Mouse (Mus musculus) liver, embryonic 11.5 days (tissue): Measurements from ENCODE around the gene Zfp59. TPM values are rescaled to one million over a fixed set of nuclear protein-coding genes. Genes with fewer than 3 reads are reported as not detected.
"Not testable (repeated sequence)": the region's sequence is repeated elsewhere in the genome, so short reads cannot be mapped to it uniquely, and the experiment has no call there.

Source experiments
- ATAC-seq: fragments of 200-750 bp; cut with Nextera tagmentation; replicated peaks from 2 replicates; pipeline ENCODE4 v1.8.0; 2017; ENCODE audit warnings: moderate number of reproducible peaks, mild to moderate bottlenecking, moderate TSS enrichment, moderate library complexity; ENCODE audit not compliant: low FRiP score
- DNase-seq: peaks from one replicate; pipeline ENCODE4 v3.0.0-alpha.2; 2017; ENCODE audit warnings: low spot score
- H3K27ac ChIP-seq: fragments of 300-500 bp; sonication (generic); 2 replicates; pipeline ENCODE4 v1.5.1; 2014; ENCODE audit warnings: mild to moderate bottlenecking, low read depth, low read length, control low read depth
- H3K27me3 ChIP-seq: fragments of 300-500 bp; sonication (generic); replicated peaks from 2 replicates; pipeline ENCODE4 v1.6.1; 2014; ENCODE audit warnings: low read length, mixed read lengths; ENCODE audit not compliant: control insufficient read depth, insufficient read depth
- H3K36me3 ChIP-seq: fragments of 300-500 bp; sonication (generic); 2 replicates; pipeline ENCODE4 v1.6.1; 2014; ENCODE audit warnings: mild to moderate bottlenecking, low read length, moderate library complexity, mixed read lengths; ENCODE audit not compliant: control insufficient read depth, insufficient read depth
- H3K4me1 ChIP-seq: fragments of 300-500 bp; sonication (generic); replicated peaks from 2 replicates; pipeline ENCODE4 v1.6.1; 2014; ENCODE audit warnings: low read length, mixed read lengths; ENCODE audit not compliant: control insufficient read depth, insufficient read depth
- H3K4me2 ChIP-seq: fragments of 300-500 bp; sonication (generic); 2 replicates; pipeline ENCODE4 v1.6.1; 2014; ENCODE audit warnings: mild to moderate bottlenecking, control low read depth, moderate library complexity
- H3K4me3 ChIP-seq: fragments of 300-500 bp; sonication (generic); 2 replicates; pipeline ENCODE4 v1.5.1; 2014; ENCODE audit warnings: low read depth, low read length, control low read depth
- H3K9ac ChIP-seq: fragments of 300-500 bp; sonication (generic); 2 replicates; pipeline ENCODE4 v1.6.1; 2014; ENCODE audit warnings: low read depth, low read length, control low read depth
- H3K9me3 ChIP-seq: fragments of 300-500 bp; sonication (generic); 2 replicates; pipeline ENCODE4 v1.6.1; 2016; ENCODE audit warnings: low read length, inconsistent platforms, mixed read lengths; ENCODE audit not compliant: control insufficient read depth
- WGBS: fragments of 180-500 bp; shearing (Covaris S2); extraction: QIAGEN DNeasy Blood & Tissue Kit; methylation state at CpG from one replicate; pipeline ENCODE4 v1.1.7; 2014; 5-methylcytosine and 5-hydroxymethylcytosine counted together
- polyA plus RNA-seq: library from polyadenylated mRNA; unstranded; fragments of >200 nt; fragmentation: Nextera tagmentation; extraction: Ambion mirVana; gene quantifications from 2 replicates; pipeline ENCODE4 v1.2.1, GENCODE M21; 2014

Zfp59 gene
- polyA plus RNA-seq, 1 experiment from 2014 or later, result 4.6 TPM

DNA sequence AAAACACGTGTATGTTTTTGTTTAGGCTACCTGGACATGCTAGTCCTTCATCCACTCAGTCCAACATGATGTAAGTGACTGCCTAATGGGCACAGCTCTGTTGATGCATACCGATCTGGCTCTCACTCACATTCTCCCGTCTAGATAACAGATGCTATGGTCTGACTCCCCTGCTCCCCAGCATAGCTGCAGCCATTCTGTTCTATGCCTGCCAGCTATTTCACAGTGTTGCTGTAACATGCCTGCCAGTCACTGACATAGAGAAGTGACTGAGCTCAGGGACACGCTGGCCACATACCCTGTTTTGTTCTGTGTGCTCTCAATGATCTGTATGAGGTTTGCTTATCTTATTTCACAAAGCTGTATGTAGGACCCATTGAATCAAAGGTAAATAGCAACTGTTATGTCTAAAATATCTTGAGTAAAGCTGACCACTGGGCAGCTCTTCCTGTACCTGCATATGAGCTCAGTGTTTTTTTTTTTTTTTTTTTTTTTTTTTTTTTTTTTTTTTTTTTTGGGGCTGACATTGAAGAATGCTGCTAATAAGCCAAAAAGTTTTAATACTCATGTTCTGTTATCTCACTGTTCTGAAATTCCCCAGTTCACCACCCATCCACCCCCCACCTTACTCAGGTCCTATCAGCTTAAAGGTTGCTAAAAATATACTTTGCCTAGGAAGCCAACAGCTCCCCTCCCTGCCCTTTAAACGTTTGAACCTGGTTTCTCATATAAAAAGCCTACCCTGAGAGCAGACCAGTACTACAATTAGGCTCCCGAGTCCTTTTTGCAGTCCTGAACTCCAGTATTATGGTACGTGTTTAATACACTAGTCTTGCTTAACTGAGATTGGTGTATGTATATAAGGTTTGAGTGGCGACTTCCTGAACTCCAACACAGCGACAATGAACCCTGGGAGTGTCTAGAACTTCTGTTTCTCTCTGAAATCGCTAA is 21.2 kb downstream of the Zfp59 start:
- WGBS, result 21% methylated on average over 10 of the region's 10 CpGs
- DNase-seq (peak; percentile 38), ATAC-seq (peak; percentile 42)
- peak overlapping the region; percentile 55 for H3K4me3 ChIP-seq
- H3K9me3 ChIP-seq, result no peaks in the 10 kb centered on the region
- peak overlapping the region; percentile 92 for H3K4me2 ChIP-seq
- H3K4me1 ChIP-seq, result peaks cover 7% of the 10 kb centered on the region
- H3K36me3 ChIP-seq, result peaks cover 4% of the 10 kb centered on the region; the same call in 1 of the 2 replicates
- H3K27ac ChIP-seq, result peak overlapping the region; percentile 55
- no peaks in the 10 kb centered on the region for H3K27me3 ChIP-seq
- H3K9ac ChIP-seq, result peak overlapping the region; percentile 74

DNA sequence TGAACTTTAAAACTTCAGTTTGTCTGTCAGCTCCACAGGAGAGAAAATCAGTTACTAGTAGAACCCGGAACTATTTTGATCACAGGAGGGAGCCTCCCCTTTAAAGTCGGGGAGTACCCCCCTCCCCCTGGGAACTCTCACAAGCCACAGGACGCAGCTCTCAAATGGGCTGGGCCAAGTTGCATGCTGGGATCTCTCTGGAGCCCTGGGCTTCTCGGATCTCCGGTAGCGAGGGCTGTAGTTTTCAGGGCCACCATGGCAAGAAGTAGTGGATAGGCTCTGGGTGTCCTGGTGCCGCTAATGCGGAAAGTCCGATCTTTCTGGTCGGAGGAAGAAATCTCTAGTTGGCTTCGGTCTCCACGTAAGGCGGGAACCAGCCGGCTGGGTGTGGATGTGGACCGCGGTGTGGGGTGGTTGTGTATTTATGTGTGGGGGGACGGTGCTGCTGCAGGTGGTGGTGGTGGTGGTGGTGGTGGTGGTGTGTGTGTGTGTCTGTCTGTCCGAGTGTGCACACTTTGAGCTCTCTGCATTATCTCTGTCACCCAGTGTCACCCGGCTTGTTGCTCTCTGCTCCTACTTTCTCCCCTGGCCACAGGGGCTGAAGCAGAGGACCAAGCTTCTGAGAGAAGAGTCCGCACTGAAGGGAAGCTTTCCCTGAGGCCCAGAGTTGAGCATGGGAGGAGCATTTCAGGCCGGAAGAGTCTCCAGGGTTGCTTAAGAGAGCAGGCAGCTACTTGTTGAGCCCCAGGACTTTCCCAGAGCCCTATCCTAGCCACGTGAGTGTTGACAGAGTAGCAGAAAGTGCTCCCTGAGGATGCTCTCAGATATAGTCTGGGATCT is 22.2 kb downstream of the Zfp59 start:
- ATAC-seq, result peak; percentile 91
- Histone ChIP-seq H3K4me3 (peak overlapping the region; percentile 55), H3K4me2 (peak overlapping the region; percentile 92), H3K27me3 (no peaks in the 10 kb centered on the region), H3K36me3 (peaks cover 4% of the 10 kb centered on the region; the same call in 1 of the 2 replicates), H3K27ac (peak overlapping the region; percentile 55), H3K9me3 (no peaks in the 10 kb centered on the region), H3K4me1 (peaks cover 7% of the 10 kb centered on the region), H3K9ac (peak overlapping the region; percentile 74)
- WGBS, result under 1% methylated on average over 22 of the region's 22 CpGs
- peak; percentile 77 for DNase-seq

DNA sequence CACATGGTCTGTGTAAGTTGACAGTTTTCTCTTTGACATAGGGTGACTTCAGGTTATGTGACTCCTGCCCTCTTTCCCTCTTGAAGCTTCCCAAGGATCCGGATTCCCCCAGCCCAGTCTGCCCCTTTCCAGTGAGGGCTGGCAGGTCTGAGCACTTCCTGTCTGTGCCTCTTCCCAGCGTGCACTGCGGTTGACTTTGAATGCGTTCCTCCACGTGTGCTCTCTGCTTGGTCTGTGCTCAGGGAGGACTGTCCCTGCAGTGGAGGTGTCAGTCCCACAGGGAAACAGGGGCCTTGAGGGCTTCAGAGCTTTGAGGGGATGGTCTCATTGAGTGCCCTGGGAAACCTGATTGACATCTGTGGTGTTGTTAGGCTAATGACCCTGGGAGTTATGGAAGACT is 24.2 kb downstream of the Zfp59 start:
- not testable (repeated sequence) for H3K4me2 ChIP-seq, H3K9me3 ChIP-seq, H3K4me1 ChIP-seq, H3K27me3 ChIP-seq, H3K9ac ChIP-seq, DNase-seq, H3K27ac ChIP-seq, H3K36me3 ChIP-seq, H3K4me3 ChIP-seq, ATAC-seq
- WGBS, result 74% methylated on average over 5 of the region's 5 CpGs

DNA sequence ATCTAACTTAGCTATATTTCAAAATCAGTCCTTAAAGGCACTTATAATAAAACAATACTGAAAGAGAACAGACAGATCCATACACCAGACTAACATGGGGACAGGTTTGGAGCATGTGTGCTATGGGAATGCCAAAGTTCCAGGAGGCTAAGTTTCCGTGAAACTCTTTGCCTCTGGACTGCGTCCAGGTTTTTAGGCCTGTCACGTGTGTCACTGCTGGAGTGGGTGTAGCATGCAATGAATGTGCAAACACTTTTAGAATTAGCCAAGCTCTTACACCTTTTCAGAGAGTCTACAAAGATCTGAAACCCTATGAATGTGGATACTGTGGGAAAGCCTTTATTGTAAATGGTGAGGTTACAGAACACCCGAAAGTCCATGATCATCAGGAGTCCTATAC is 43.3 kb downstream of the Zfp59 start:
- Histone ChIP-seq H3K4me1 (no peaks in the 10 kb centered on the region), H3K9me3 (peaks cover 4% of the 10 kb centered on the region; the same call in 1 of the 2 replicates), H3K27ac (no peak overlapping the region), H3K36me3 (peaks cover 39% of the 10 kb centered on the region), H3K4me3 (no peak overlapping the region), H3K27me3 (no peaks in the 10 kb centered on the region), H3K9ac (no peak overlapping the region), H3K4me2 (no peak overlapping the region)
- 95% methylated on average over 4 of the region's 4 CpGs for WGBS
- ATAC-seq (no peak), DNase-seq (no peak)

DNA sequence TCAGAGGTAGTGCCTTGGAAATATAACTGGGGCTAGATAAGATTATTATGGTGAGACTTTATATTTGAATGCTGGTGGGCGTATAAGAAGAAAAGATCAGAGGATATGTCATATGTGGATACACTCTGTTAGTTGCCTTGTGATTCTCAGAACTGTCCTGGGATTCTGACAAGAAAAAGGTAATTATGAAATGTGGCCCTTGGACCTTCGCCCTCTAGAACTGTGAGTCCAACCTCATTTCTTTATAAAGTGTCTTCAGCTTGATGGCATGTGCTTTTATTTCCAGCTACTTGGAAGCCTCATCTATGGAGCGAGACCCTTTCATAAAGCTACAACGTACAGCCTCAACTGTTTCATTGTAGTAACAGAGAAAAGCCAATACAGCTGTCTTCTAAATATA is 62.2 kb downstream of the Zfp59 start:
- Histone ChIP-seq H3K4me1 (no peaks in the 10 kb centered on the region), H3K9me3 (no peaks in the 10 kb centered on the region), H3K4me3 (no peak overlapping the region), H3K36me3 (no peaks in the 10 kb centered on the region), H3K9ac (no peak overlapping the region), H3K4me2 (no peak overlapping the region), H3K27ac (no peak overlapping the region), H3K27me3 (no peaks in the 10 kb centered on the region)
- DNase-seq (no peak), ATAC-seq (no peak)
- WGBS, result 78% methylated on average over 4 of the region's 4 CpGs

DNA sequence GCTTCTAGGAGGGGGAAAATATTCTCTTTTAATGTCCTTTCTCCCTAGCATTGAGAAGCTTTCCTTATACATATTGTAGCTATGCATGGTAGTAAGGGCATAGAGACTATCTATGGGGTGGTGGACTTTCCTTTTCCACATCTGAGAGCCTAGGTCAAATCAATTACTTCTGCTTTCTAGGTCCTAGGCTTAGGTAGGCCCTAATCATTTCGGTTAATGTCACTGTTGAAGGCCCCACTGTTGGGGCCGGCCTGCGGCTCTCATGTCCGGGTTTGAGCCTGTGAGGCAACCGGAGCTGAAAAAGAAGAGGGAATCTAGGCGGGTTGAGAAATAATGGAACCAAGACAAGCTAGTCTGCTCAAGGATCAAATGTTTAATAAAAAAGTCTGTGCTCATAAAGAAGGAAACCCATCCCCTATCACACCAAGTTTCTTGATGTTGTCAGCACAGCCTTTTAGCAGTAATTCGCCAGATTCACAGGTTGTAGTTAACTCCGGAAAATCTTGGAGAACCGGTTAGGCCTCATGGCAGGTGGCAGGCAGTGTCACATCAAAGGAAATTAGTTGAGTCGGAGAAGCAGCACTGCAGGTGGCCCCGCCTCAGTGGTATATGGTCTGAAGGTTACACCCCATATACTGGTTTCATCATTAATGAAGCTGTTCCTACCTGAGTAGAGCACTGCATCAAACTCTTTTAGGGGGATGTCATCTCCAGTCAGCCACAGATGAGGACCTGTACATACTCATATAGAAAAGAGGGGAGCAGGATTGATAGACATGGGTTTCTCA is 66.8 kb downstream of the Zfp59 start:
- no peaks in the 10 kb centered on the region for H3K4me1 ChIP-seq
- DNase-seq (no peak), ATAC-seq (no peak)
- H3K27me3 ChIP-seq, result no peaks in the 10 kb centered on the region
- H3K9me3 ChIP-seq, result no peaks in the 10 kb centered on the region
- H3K9ac ChIP-seq, result no peak overlapping the region
- 0 out of 2 replicates have a peak, but pooled peaks cover 3% of the 10 kb centered on the region for H3K36me3 ChIP-seq
- H3K4me2 ChIP-seq, result no peak overlapping the region
- no peak overlapping the region for H3K27ac ChIP-seq
- WGBS, result 69% methylated on average over 11 of the region's 11 CpGs
- no peak overlapping the region for H3K4me3 ChIP-seq
